Mouse (Mus musculus) T-helper 17 cell (primary cell): ENCODE data around the gene Kif11.

Source experiments
- in situ Hi-C, 2 experiments: fragments of 300-600 bp; cut with MboI, MseI; formaldehyde crosslinking; loops; 1 replicate in 1 of 2; 2 replicates in 1 of 2; pipeline ENCODE4 v1.15.1; 2025; ENCODE audit warnings: high pct_unique_total_duplicates in 2 of 2

Kif11 gene

GRCm38 (mm10) chr19:37440708-37441475, 64.7 kb downstream of the Kif11 start:
- in situ Hi-C loops, result no loop called here

GRCm38 (mm10) chr19:37442524-37443286, 66.5 kb downstream of the Kif11 start:
- in situ Hi-C loops, result no loop called here

- in situ Hi-C loops, result no loop called here
Measured at GRCm38 (mm10) chr19:37443631-37444140, 67.5 kb downstream of the Kif11 start.

GRCm38 (mm10) chr19:37448212-37448611, 72.0 kb downstream of the Kif11 start:
- in situ Hi-C loops, result no loop called here

- in situ Hi-C loops, result no loop called here
Measured at GRCm38 (mm10) chr19:37449246-37449645, 73.0 kb downstream of the Kif11 start.

GRCm38 (mm10) chr19:37455528-37455927, 79.3 kb downstream of the Kif11 start:
- in situ Hi-C loops, result no loop called here

GRCm38 (mm10) chr19:37455961-37456360, 79.8 kb downstream of the Kif11 start:
- in situ Hi-C loops, result no loop called here

- in situ Hi-C loops, result no loop called here
Measured at GRCm38 (mm10) chr19:37458013-37458412, 81.8 kb downstream of the Kif11 start.

GRCm38 (mm10) chr19:37466403-37466802, 90.2 kb downstream of the Kif11 start:
- in situ Hi-C loops, result no loop called here

GRCm38 (mm10) chr19:37466978-37467377, 90.8 kb downstream of the Kif11 start:
- in situ Hi-C loops, result no loop called here

GRCm38 (mm10) chr19:37468841-37469566, 92.8 kb downstream of the Kif11 start:
- in situ Hi-C loops, result no loop called here
